Mouse (Mus musculus): ENCODE measurements around the gene Slc6a6. TPM values are rescaled to one million over a fixed set of nuclear protein-coding genes. Genes with fewer than 3 reads are reported as not detected.

Gene Slc6a6
- polyA plus RNA-seq, 1 experiment: 114 TPM

- peaks cover 12% of the 10 kb centered on the region for H3K4me1 ChIP-seq (ENCODE audit: control insufficient read depth, insufficient read depth, low read length)
- H3K27me3 ChIP-seq (ENCODE audit: control insufficient read depth, insufficient read depth, low read length): no peaks in the 10 kb centered on the region
- H3K27ac ChIP-seq (ENCODE audit: control insufficient read depth, insufficient read depth, low read depth, low read length): no peak overlapping the region
- no peaks in the 10 kb centered on the region for H3K36me3 ChIP-seq (ENCODE audit: control insufficient read depth, insufficient read depth, low read length)
- H3K4me3 ChIP-seq (ENCODE audit: control insufficient read depth, low read depth, low read length): peak overlapping the region; percentile 46
- no peak for TF ChIP-seq POLR2A (IDR thresholded peaks at IDR 0.05; ENCODE audit: control insufficient read depth, low read depth, low read length)
- no peak for TF ChIP-seq CTCF (IDR thresholded peaks at IDR 0.05; ENCODE audit: control insufficient read depth, insufficient read depth, insufficient replicate concordance, low read depth, low read length)
Measured at GRCm38 (mm10) chr6:91689231-91689630, 5.4 kb downstream of the Slc6a6 start.

GRCm38 (mm10) chr6:91690222-91690621 lies 6.4 kb downstream of the Slc6a6 start:
- TF ChIP-seq POLR2A (IDR thresholded peaks at IDR 0.05; ENCODE audit: control insufficient read depth, low read depth, low read length) (peak; percentile 93; the same call in 1 of the 2 replicates), CTCF (IDR thresholded peaks at IDR 0.05; ENCODE audit: control insufficient read depth, insufficient read depth, insufficient replicate concordance, low read depth, low read length) (no peak)
- peak overlapping the region; percentile 77 for H3K4me3 ChIP-seq (ENCODE audit: control insufficient read depth, low read depth, low read length)
- no peaks in the 10 kb centered on the region for H3K27me3 ChIP-seq (ENCODE audit: control insufficient read depth, insufficient read depth, low read length)
- H3K36me3 ChIP-seq (ENCODE audit: control insufficient read depth, insufficient read depth, low read length): no peaks in the 10 kb centered on the region
- peaks cover 6% of the 10 kb centered on the region for H3K4me1 ChIP-seq (ENCODE audit: control insufficient read depth, insufficient read depth, low read length)
- H3K27ac ChIP-seq (ENCODE audit: control insufficient read depth, insufficient read depth, low read depth, low read length): peak overlapping the region; percentile 56; the same call in 1 of the 2 replicates

GRCm38 (mm10) chr6:91690646-91691045 lies 6.8 kb downstream of the Slc6a6 start:
- Histone ChIP-seq H3K4me3 (ENCODE audit: control insufficient read depth, low read depth, low read length) (peak overlapping the region; percentile 77), H3K27ac (ENCODE audit: control insufficient read depth, insufficient read depth, low read depth, low read length) (peak overlapping the region; percentile 56; the same call in 1 of the 2 replicates), H3K4me1 (ENCODE audit: control insufficient read depth, insufficient read depth, low read length) (peaks cover 5% of the 10 kb centered on the region), H3K27me3 (ENCODE audit: control insufficient read depth, insufficient read depth, low read length) (no peaks in the 10 kb centered on the region), H3K36me3 (ENCODE audit: control insufficient read depth, insufficient read depth, low read length) (no peaks in the 10 kb centered on the region)
- TF ChIP-seq CTCF (IDR thresholded peaks at IDR 0.05; ENCODE audit: control insufficient read depth, insufficient read depth, insufficient replicate concordance, low read depth, low read length): no peak
- TF ChIP-seq POLR2A (IDR thresholded peaks at IDR 0.05; ENCODE audit: control insufficient read depth, low read depth, low read length): no peak

GRCm38 (mm10) chr6:91691576-91691975 lies 7.7 kb downstream of the Slc6a6 start:
- Histone ChIP-seq H3K4me3 (ENCODE audit: control insufficient read depth, low read depth, low read length) (peak overlapping the region; percentile 77), H3K4me1 (ENCODE audit: control insufficient read depth, insufficient read depth, low read length) (peaks cover 5% of the 10 kb centered on the region), H3K36me3 (ENCODE audit: control insufficient read depth, insufficient read depth, low read length) (no peaks in the 10 kb centered on the region), H3K27ac (ENCODE audit: control insufficient read depth, insufficient read depth, low read depth, low read length) (no peak overlapping the region), H3K27me3 (ENCODE audit: control insufficient read depth, insufficient read depth, low read length) (no peaks in the 10 kb centered on the region)
- no peak for TF ChIP-seq POLR2A (IDR thresholded peaks at IDR 0.05; ENCODE audit: control insufficient read depth, low read depth, low read length)
- no peak for TF ChIP-seq CTCF (IDR thresholded peaks at IDR 0.05; ENCODE audit: control insufficient read depth, insufficient read depth, insufficient replicate concordance, low read depth, low read length)

- TF ChIP-seq CTCF (IDR thresholded peaks at IDR 0.05; ENCODE audit: control insufficient read depth, insufficient read depth, insufficient replicate concordance, low read depth, low read length) (no peak), POLR2A (IDR thresholded peaks at IDR 0.05; ENCODE audit: control insufficient read depth, low read depth, low read length) (no peak)
- H3K36me3 ChIP-seq (ENCODE audit: control insufficient read depth, insufficient read depth, low read length): no peaks in the 10 kb centered on the region
- no peaks in the 10 kb centered on the region for H3K27me3 ChIP-seq (ENCODE audit: control insufficient read depth, insufficient read depth, low read length)
- no peak overlapping the region for H3K27ac ChIP-seq (ENCODE audit: control insufficient read depth, insufficient read depth, low read depth, low read length)
- peaks cover 7% of the 10 kb centered on the region for H3K4me1 ChIP-seq (ENCODE audit: control insufficient read depth, insufficient read depth, low read length)
- H3K4me3 ChIP-seq (ENCODE audit: control insufficient read depth, low read depth, low read length): peak overlapping the region; percentile 77
Measured at GRCm38 (mm10) chr6:91693301-91693886, 9.5 kb downstream of the Slc6a6 start.

GRCm38 (mm10) chr6:91694610-91695009 lies 10.8 kb downstream of the Slc6a6 start:
- Histone ChIP-seq H3K27me3 (ENCODE audit: control insufficient read depth, insufficient read depth, low read length) (no peaks in the 10 kb centered on the region), H3K4me3 (ENCODE audit: control insufficient read depth, low read depth, low read length) (peak overlapping the region; percentile 36), H3K4me1 (ENCODE audit: control insufficient read depth, insufficient read depth, low read length) (peaks cover 7% of the 10 kb centered on the region), H3K27ac (ENCODE audit: control insufficient read depth, insufficient read depth, low read depth, low read length) (no peak overlapping the region), H3K36me3 (ENCODE audit: control insufficient read depth, insufficient read depth, low read length) (no peaks in the 10 kb centered on the region)
- no peak for TF ChIP-seq POLR2A (IDR thresholded peaks at IDR 0.05; ENCODE audit: control insufficient read depth, low read depth, low read length)
- TF ChIP-seq CTCF (IDR thresholded peaks at IDR 0.05; ENCODE audit: control insufficient read depth, insufficient read depth, insufficient replicate concordance, low read depth, low read length): no peak

- TF ChIP-seq POLR2A (IDR thresholded peaks at IDR 0.05; ENCODE audit: control insufficient read depth, low read depth, low read length): no peak
- no peak for TF ChIP-seq CTCF (IDR thresholded peaks at IDR 0.05; ENCODE audit: control insufficient read depth, insufficient read depth, insufficient replicate concordance, low read depth, low read length)
- H3K4me1 ChIP-seq (ENCODE audit: control insufficient read depth, insufficient read depth, low read length): peaks cover 3% of the 10 kb centered on the region
- H3K4me3 ChIP-seq (ENCODE audit: control insufficient read depth, low read depth, low read length): no peak overlapping the region
- no peak overlapping the region for H3K27ac ChIP-seq (ENCODE audit: control insufficient read depth, insufficient read depth, low read depth, low read length)
- H3K27me3 ChIP-seq (ENCODE audit: control insufficient read depth, insufficient read depth, low read length): no peaks in the 10 kb centered on the region
- no peaks in the 10 kb centered on the region for H3K36me3 ChIP-seq (ENCODE audit: control insufficient read depth, insufficient read depth, low read length)
Measured at GRCm38 (mm10) chr6:91698831-91699230, 15.0 kb downstream of the Slc6a6 start.

Data from testis, adult 2 months (tissue).